Mouse (Mus musculus) left cerebral cortex, adult 11 months (tissue): ENCODE results near the gene Gm1043.

Experiments used
- DNase-seq: peaks from one replicate; pipeline ENCODE4 v3.0.0; 2022; ENCODE audit warnings: low spot score

Gene Gm1043

DNA sequence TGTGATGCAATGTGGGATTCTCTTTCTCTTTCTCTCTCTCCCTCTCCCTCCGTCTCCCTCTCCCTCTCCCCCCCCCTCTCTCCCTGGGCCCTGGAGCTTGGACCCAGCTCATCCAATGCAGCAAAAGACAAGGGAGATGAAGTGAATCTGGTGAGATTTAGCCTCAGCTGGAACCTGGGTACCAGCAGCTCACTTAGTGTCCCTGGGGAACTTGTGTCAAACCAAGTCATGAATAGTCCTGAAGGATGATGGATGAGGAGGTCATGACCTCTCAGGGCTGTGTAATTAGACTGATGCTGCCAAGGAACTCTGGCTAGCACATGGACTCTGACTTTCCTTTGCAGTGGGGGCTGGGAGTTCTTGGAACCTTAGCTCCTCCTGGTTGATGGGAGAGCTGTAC lies 117.1 kb downstream of the Gm1043 start:
- DNase-seq = no peak

DNA sequence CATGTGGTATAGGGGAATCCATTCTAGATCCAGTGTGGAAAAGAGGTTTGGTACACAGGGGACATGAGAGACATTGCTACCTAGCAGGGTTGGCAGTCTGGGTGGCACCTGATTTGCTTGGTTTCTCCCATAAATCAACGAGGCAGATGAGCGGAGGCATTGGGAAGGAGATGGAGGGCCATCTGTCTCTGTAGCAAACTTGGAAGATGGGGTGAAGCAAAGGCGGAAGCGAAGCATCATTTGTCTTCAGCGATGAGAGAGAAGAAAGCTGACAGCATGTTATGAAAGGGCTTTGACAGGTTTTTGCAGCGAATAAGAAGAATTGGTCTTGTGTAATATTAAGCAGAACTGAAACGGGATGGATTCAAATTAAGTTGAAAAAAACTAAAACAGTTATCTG lies 119.7 kb downstream of the Gm1043 start:
- DNase-seq = no peak

DNA sequence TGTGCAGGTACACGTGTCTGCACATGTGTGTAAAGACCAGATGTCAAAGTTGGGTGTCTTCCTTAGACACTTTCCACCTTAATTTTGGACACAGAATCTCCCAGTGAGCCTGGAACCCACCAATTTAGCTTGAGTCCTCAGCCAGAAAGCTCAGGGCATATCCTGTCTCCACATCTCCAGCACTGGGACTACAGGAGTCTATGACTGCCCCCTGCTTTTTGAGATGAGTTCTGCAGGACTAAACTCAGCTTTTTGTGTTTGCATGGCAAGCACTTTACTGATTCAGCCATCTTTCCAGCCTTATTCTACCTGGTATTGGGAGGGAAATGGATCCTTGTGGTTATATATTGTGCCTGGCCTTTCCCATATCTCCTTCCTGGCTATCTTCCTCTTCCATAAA lies 120.2 kb downstream of the Gm1043 start:
- DNase-seq = no peak

DNA sequence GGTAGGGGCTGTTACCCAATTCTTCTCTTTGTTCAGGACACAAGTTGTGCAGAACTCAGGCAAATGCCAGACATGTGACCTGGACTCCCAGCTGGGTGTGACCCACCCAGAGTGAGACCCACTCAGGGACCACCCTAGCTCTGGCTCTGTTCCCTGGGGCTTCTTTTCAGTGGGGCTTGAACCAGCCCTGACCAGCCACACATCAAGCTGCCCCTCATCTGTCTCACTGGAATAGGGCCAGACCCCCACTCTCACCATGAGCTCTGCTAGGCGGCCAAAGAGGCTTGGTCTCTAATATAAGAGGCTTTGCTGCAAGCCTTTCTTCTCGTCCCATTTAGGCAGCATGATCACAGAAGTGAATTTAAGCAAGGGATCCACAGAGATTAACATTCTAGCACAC lies 121.2 kb downstream of the Gm1043 start:
- no peak for DNase-seq

DNA sequence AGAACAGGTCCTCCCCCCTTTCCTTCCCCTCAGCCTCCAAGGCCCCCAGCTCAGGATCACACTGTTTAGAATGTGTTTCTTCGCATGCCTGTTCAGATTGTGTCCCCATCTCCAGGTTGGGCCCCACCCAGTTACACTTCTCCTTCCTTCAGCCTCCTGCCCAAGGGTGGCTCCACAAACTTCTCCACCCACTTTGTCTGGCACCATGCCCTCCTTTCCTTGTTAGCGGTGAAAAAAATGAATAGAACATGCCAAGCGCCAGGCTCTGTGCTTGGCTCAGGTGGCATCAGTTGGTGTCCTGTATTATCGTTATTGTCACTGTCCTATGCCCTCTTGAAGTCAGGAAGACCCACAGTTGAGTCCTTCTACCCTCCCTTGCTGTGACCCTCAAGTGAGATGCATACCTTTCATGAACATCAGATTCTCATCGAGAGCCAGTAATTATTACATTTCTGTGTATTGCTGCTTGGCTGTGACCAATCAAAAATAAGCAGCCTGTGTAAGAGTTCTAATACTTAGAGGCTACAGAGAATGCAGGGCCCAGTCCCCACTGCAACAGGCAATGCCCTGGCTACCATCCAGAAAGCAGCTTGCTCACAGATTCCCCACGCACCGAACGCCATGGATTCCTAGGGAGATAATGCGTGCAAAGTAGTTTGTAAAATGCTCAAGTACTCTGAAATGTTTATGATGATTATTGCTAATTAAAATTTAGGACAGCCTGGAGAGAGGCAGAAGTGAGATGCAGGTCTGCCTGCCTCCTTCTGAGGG lies 128.0 kb downstream of the Gm1043 start:
- DNase-seq = no peak

DNA sequence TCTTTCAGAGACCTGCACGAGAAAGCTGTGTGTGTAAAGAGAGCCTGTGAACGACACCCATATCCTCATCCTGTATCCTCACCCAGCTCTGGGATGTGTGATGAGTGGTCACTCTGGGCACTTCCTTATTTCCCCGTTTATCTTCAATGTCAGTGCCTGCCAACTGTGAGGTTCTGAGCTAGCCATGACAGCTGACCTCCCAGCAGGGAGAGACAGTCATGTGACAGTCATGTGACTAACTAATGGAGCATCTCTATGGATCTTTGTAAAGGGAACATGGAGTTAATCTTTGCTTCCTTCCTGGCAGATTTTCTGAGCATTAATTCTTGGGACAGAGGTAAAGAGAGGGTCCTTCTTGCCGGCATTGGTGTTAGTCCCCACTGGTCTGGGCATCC lies 128.5 kb downstream of the Gm1043 start:
- no peak for DNase-seq

DNA sequence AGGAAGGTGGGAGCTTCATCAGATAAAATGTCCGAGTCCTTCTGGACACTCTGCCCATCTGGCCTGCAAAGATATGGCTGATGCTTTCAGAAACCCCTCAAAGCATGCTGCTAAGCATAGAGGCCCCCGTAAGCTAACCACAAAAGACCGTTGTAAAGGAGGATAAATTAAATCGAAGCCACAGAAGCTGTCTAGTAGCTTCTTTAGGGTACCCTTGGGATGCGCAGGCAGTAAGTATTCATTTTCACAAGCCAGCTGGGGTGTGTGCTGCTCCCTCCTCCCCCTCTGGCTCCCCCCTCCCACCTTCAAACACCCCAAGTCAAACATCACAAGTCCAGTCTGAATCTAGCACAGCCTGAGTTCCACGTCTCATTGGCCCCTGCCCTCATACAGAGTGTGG lies 129.4 kb downstream of the Gm1043 start:
- DNase-seq = no peak

DNA sequence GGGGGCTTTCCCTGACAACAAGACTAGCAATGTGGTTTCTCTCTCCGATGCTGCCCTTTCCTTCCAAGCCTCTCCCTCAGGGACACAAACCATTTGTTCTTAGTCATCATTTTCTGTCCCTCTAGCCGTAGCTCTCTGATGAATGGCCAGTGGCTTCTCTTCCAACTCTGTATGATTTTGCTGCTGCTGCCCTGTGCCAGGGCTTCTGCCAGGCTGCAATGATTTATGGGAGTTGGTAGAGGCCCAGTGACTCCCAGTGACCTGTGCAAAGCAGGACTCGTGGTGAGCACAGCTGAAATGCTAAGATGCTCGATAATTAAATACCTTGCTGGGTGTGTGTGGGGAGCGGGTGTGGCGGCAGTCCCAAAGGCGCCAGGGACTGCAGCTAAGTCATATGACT lies 130.1 kb downstream of the Gm1043 start:
- DNase-seq = no peak

DNA sequence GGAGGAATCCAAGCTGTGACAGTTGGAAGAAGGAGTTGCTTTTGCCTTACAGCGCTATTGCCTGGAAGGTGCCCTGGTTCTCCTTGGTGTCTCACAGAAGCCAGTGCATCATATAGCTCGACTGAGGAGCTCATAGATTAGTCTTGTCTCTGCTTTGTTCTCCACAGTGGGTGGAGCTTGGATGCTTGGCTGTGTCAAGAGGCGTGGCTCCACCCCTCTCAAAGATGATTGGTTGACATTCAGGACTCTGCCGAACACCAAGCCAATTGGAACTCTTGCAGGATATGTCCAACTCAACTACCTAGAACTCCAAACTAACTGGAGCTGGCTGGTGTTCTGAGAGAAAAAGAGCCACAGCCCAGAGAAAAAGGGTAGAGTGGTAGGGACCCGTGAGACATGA lies 134.4 kb downstream of the Gm1043 start:
- DNase-seq = no peak

DNA sequence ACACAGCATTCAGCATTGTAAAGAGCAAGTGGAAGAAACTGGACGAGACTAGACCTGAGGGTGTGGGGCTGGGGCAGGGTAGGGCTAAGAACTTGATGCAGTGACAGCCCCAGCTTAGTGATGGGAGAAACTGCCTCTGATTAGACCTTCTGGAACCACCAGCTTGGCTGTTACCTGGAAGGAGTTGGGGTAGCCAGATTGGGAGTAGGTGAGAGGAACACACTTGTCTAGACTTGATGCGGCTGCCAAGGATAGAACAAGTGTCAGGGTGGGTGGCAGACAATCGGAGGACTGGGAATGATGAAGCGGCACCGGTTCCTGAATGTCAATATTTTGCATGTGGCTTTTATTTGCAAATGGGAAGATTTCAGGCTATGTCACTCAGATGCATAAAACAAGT lies 135.4 kb downstream of the Gm1043 start:
- no peak for DNase-seq

DNA sequence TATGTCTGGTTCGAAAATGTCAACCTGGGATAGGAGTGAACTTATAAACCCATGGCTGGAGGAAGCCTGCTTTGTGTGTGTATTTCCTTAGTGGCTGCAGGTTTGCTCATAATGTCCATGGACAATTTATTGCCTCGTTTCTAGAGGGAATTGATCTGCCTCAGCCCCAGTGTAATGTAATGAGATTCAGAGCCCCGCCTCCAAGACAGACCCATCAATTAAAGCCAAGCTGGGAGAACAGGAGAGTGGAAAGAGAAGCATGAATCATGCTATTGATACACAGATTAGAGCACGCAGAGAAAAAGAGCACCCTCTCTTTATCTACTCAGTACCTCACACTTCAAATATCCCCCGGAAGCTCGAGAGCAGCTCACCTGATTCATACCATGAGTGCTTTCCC lies 136.4 kb downstream of the Gm1043 start:
- DNase-seq = no peak

DNA sequence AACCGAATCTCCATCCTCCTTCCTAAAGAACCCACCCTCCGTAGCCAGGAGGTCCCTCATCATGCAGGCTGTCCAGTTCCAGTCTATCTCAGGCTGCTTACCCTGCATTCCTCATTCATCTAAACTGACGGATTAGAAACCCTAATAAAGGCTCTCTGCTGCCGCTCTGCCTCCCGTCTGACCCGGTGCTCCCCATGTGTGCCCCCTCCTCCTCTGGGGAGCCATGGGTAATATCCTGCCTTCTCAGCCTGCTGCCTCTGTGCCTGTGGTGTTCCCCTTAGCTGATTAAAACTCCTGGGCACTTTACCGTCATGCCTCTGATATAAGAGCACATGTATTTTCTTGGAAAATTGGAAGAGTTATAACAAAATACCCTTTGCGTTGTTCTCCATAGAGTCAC lies 137.1 kb downstream of the Gm1043 start:
- DNase-seq = no peak

DNA sequence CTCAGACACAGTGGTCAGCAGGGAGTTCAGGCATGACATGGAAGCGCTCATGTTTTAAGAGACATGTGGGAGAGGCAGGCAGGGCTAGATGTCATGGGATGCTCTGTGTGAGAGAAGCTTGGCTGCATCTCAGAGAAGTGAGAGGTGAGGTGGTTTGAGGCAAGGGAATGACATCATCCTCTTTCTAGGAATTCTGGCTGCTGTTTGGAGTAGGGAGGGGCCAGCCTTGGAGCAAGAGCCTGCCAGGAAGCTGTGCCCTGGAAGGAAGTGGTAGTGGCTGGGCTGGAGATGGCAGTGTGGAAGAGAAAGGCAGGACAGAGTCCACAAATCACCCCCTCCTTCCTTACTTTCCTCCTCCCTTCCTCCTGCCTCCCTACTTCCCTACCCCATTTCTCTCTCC lies 140.5 kb downstream of the Gm1043 start:
- no peak for DNase-seq

DNA sequence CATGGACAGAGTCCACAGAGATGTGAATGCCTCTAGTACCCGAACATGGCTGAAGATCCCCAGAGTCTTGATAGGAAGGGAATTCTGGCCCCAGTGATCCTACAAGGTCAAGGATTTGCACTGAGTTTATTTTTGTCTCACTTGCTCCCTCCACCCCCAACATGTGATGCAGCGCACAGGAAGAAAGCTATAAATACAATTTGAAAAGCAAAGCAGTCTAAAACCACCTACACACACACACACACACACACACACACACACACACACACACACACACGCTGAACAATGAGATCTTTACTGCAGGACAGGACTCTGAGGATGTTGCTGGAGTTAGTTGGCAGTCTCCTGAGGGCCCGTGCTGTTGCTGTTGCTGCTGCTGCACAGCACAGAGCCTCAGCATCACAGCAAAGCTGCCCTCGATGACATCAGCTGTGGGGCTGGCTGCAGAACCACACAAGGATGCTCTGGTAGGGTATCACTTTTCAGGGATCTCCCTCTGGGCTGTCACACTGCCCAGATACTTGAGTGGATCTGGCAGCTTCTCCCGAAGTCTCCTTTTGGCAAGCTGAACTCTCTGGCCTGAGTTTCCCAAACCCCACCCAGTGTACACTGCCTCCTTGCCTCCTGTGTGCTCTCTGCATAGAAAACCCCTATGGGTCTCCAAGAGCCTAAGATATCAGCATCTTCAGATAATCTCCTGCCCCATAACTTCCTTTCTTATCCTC lies 142.9 kb downstream of the Gm1043 start:
- DNase-seq = no peak

DNA sequence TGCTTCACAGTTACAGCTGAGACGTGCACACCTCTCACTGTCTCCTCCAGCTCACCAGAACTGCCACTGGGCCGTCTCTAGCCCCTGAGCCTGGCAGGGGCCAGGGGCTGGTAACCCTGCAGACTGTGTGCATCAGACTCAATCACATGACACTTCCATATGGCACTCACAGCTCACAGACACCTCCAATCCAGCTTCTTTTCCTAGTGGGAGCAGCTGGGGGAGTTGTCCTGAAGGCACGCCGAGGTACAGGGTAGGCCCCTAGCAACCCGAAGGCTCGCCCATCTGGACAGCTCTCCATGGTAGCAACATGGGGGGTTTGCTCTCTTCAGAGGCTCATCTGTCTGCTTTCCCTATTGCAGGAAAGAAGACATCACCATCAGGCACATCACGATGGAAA lies 143.7 kb downstream of the Gm1043 start:
- no peak for DNase-seq

DNA sequence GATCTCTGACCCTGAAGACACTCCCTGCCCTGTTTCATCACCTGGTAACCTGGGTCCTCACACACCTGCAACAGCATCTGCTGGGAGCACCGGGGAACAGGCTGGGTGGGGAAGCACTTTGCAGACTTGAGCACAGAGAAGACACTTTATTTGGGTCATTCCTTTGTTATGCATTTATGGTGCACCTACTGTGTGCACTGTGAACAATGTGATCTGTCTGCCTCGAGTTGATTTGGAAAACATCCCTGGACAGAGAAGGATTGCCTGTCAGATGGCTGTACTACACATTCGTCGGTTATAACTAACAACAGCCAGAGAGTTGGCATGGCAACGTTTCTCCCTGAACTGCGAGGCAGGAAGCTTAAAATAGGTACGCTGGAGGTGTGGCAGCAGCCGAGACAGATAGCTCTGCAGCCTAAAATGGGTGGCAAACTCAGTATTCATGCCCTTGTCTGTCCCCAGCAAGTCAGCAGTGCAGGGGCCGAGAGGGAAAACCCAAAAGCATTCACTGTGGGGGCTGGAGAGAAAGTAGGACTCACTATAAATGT lies 147.9 kb downstream of the Gm1043 start:
- peak; percentile 80 for DNase-seq

DNA sequence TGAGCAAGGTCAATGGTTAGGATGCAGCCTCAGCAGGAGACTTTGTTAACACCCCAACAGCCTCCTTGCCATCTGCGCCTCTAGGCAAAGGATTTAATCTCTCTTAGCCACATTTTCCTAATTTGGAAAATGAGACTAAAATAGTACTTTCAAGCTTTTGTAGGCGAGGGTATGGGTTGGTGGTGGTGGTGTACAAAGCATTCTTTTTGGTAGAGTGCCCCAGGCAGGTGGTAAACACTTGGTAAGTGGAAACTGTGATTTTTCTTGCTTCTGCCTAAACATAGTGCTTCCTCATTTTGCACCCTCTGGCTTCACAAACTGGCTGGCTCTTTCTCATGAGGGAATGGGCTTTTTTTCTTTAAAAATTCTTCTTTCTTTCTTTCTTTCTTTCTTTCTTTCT lies 153.5 kb downstream of the Gm1043 start:
- DNase-seq = no peak

DNA sequence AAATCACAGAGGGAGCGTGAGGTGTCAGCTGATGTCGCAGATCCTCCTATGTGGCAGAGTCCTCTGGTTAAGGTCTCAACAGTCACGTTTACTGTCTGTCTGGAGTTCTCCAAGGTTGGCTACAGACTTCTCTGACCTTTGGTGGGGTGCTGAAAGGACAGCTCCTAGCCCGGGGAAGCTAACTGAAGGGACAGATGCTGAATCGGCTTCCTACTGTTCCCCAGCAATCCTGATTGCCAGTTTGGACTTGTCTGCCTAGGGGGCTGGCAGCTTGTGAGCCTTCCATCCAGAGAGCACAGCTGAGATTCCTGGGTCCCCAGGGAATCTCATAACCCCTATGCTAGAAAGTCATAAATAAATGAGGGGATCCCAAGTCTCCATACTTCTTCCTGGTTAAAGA lies 155.4 kb downstream of the Gm1043 start:
- DNase-seq = no peak

DNA sequence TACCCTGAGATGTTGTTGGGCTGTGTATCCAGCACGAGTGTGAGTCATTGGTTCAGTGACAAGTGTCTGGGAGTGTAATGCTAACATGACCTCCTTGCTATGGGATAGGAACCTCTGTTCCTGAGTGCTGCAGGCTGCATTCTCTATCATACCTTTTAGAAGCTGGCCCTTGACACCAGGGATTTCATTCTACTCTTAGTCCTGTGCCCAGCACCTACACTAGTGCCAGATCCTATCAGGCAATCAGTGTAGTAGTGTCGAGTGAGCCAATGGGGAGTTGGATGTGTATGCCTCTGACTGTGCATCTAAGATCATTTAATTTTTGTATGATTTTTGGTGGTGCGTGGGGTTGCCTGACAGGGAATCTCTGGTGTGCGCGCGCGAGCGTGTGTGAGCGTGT lies 156.1 kb downstream of the Gm1043 start:
- no peak for DNase-seq

DNA sequence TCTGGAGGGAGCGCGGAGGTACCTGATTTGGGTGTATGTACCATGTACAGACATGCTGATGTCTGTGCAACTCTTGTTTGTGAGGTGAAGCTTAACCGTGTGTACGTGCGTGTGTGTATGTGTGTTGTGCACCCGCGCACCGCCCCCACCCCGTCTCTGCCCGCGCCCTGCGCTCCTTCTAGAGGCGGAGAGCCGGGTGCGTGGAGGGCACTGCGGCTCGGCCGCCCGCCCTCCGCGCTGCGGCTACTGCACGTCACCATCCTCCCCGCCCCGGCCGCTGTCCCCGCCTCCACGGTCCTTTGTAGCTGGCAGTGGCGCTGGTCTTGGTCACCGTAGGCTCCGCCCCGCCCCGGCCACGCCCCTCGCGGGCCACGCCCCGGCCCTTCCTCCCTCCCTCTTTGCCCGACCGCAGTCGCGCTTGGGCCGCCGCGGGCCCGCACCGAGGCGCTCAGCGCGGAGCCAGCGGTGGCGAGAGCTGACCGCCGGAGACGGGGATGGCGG lies 156.5 kb downstream of the Gm1043 start, which contains the start of gene Crmp1:
Gene Crmp1 (plus strand): TSS at position 290 of the 501 bp plus-strand sequence.
- peak; percentile 81 for DNase-seq

DNA sequence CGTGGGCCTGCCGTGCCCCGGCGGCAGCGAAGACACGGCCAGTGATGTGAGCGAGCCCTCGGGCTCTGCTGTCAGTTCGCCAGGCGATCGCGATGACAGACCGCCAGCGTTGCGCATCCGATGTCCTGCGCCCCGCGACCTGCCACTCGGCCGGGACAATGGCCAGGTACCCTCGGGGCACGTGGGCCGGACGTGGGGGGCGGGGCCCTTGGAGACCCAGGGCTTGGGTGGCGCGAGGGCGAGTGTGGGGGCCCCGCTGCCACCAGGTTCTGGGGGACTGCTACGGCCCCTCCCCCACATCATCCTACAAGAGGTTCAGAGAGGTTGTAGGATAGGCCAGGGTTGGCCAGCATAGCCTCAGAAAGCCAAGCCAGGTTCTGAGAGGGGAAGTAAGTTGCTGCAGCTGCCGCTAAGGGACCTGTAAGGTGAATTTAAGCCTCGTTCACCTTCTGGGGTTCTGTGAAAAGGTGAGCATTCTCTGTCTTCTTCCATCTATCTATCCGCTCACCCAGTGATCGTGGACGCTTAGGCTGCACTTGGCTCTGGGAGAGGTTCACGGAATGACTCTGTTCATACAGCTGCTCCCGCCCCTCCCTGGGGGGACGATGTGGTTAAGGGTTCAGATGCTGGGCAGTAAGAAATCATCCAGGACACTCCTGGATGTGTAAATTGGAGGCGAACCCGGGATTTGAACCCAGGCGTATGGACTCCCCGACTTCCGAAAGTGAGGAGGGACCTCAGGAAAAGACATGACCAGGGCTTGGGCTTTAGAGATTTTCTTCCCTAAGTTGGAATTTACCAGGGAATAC lies 157.4 kb downstream of the Gm1043 start:
- no peak for DNase-seq

DNA sequence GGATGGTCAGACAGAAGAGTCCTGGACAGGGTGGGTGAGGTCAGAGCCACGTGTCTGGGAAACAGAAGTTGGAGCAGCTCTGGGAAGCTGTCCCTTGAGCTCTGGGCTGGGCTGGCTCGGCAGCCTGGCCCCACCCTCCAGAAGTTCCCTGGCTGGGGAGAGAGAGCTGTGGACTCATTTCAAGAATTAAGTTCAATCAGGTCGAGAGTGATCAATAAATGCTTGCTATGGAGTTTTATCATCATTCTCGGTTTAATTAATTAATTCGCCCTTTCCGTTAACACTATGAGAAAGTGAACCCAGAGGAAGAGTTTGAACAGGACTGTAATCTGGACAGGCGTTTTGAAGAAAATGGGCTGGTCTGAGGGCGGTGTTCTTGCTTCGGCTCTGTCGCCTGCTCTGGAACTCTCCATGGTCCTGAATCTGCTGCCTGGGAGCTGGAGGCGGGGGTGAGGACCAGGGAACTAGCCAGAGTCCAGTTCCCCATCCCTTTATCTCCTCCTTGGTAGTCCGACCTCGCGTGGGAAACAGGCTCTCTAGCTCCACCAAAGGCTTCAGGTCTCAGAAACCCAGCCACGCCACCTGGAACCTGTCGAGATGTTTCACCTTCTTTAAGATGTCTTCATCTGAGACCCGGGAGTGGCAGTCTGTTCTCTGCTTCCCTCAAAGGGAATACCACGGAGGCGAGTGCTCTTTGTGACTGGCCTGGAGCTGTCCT lies 158.2 kb downstream of the Gm1043 start:
- no peak for DNase-seq
